Mouse (Mus musculus) neutrophil, adult 65 days (primary cell): ENCODE measurements around the gene Pafah1b2. TPM values are rescaled to one million over a fixed set of nuclear protein-coding genes. Genes with fewer than 3 reads are reported as not detected.

ENCODE experiments used
- total RNA-seq: library from RNA; stranded (reverse); gene quantifications from 2 replicates; pipeline ENCODE4 v1.2.4, GENCODE M21; 2023

Pafah1b2 gene
- 46.9 and 67.4 TPM in 2 replicates for total RNA-seq

GRCm38 (mm10) chr9:46012091-46013008 lies at the start of gene Pafah1b2, which contains the start of gene Sik3:
Pafah1b2 (minus strand) TSS chr9:46012690.
Sik3 (plus strand) TSS chr9:46012820.

GRCm38 (mm10) chr9:45955107-45955963 lies 57.2 kb downstream of the Pafah1b2 start, which contains the start of gene Sidt2:
Sidt2 (minus strand) TSS chr9:45955258.

GRCm38 (mm10) chr9:45935628-45936210 lies 76.8 kb downstream of the Pafah1b2 start, which contains the start of gene Tagln:
Tagln (minus strand) TSS chr9:45936058.

Other genes with a start within 250 kb of the Pafah1b2 start
- 18.0 and 20.6 TPM in 2 replicates for gene Cep164, start 184.0 kb downstream of the Pafah1b2 start, total RNA-seq
- 9.8 and 24.2 TPM in 2 replicates for gene Bace1, start 174.1 kb downstream of the Pafah1b2 start, total RNA-seq
- 80.0 and 110 TPM in 2 replicates for gene Pcsk7, start 106.2 kb downstream of the Pafah1b2 start, total RNA-seq
- gene Rnf214, start 105.8 kb downstream of the Pafah1b2 start, total RNA-seq: 27.3 and 30.6 TPM in 2 replicates
- 0.66 TPM in 1 of 2 replicates, not detected in the other for gene Tagln, start 76.6 kb downstream of the Pafah1b2 start, total RNA-seq
- 292 and 376 TPM in 2 replicates for gene Sidt2, start 57.4 kb downstream of the Pafah1b2 start, total RNA-seq
- gene Sik3, start 130 bp upstream of the Pafah1b2 start, total RNA-seq: 66.4 and 75.0 TPM in 2 replicates
- gene Apoa1, start 215.9 kb upstream of the Pafah1b2 start, total RNA-seq: not detected in 2 replicates
- not detected in 2 replicates for gene Apoc3, start 222.9 kb upstream of the Pafah1b2 start, total RNA-seq
- not detected in 2 replicates for gene Apoa4, start 228.0 kb upstream of the Pafah1b2 start, total RNA-seq